Mouse (Mus musculus) myocyte (in vitro differentiated cells): ENCODE results near the gene Ddx23. TPM values are rescaled to one million over a fixed set of nuclear protein-coding genes. Genes with fewer than 3 reads are reported as not detected.
A peak's percentile ranks its signal among the peaks of the same experiment; 100 is the strongest.

Experiments
- H3K27me3 ChIP-seq: one replicate; pipeline ENCODE4 v1.6.1; 2011; ENCODE audit not compliant: control insufficient read depth, insufficient read depth, insufficient read length
- H3K36me3 ChIP-seq: one replicate; pipeline ENCODE4 v1.6.1; 2011; ENCODE audit not compliant: control insufficient read depth, insufficient read depth
- H3K4me2 ChIP-seq: one replicate; pipeline ENCODE4 v1.6.1; 2011; ENCODE audit warnings: low read depth, control low read depth
- H3K4me3 ChIP-seq: one replicate; pipeline ENCODE4 v1.5.1; 2011; ENCODE audit warnings: mild to moderate bottlenecking, control low read depth, moderate library complexity
- H3K79me2 ChIP-seq: one replicate; pipeline ENCODE4 v1.6.1; 2011; ENCODE audit not compliant: control insufficient read depth, insufficient read depth
- H3ac ChIP-seq: one replicate; pipeline ENCODE4 v1.6.1; 2011; ENCODE audit not compliant: control insufficient read depth, insufficient read length
- CEBPB ChIP-seq: IDR thresholded peaks from 2 replicates; pipeline ENCODE4 v1.6.1; 2011; ENCODE audit warnings: mild to moderate bottlenecking, moderate library complexity; ENCODE audit not compliant: poor library complexity, insufficient read depth, severe bottlenecking
- E2F4 ChIP-seq: IDR thresholded peaks from one replicate; pipeline ENCODE4 v1.6.1; 2011; ENCODE audit warnings: mild to moderate bottlenecking, control low read depth, moderate library complexity; ENCODE audit not compliant: insufficient read depth
- MAX ChIP-seq: IDR thresholded peaks from one replicate; pipeline ENCODE4 v1.6.1; 2011; ENCODE audit warnings: low read depth, mild to moderate bottlenecking, control low read depth
- MYOD1 ChIP-seq, 3 experiments: IDR thresholded peaks; one replicate each; pipeline ENCODE4 v1.6.1; 2011; ENCODE audit warnings: control low read depth in 2 of 3, low read depth in 2 of 3, mild to moderate bottlenecking in 2 of 3, moderate library complexity in 1 of 3; ENCODE audit not compliant: insufficient read length in 2 of 3, control insufficient read depth in 1 of 3
- MYOG ChIP-seq, 3 experiments: IDR thresholded peaks; one replicate each; pipeline ENCODE4 v1.6.1; 2011; ENCODE audit warnings: control low read depth in 2 of 3, low read depth in 2 of 3, mild to moderate bottlenecking in 2 of 3; ENCODE audit not compliant: insufficient read length in 2 of 3, control insufficient read depth in 1 of 3, insufficient read depth in 1 of 3
- POLR2A ChIP-seq: IDR thresholded peaks from one replicate; pipeline ENCODE4 v1.6.1; 2011; ENCODE audit warnings: low read depth, mild to moderate bottlenecking, control low read depth, moderate library complexity; ENCODE audit not compliant: insufficient read length
- POLR2AphosphoS2 ChIP-seq: IDR thresholded peaks from one replicate; pipeline ENCODE4 v1.6.1; 2011; ENCODE audit warnings: low read depth, control low read depth; ENCODE audit not compliant: insufficient read length
- REST ChIP-seq: IDR thresholded peaks from one replicate; pipeline ENCODE4 v1.6.1; 2011; ENCODE audit warnings: mild to moderate bottlenecking, control low read depth, moderate library complexity; ENCODE audit not compliant: insufficient read depth, insufficient read length
- SRF ChIP-seq: IDR thresholded peaks from one replicate; pipeline ENCODE4 v1.6.1; 2011; ENCODE audit warnings: low read depth; ENCODE audit not compliant: control insufficient read depth, insufficient read length
- TCF12 ChIP-seq: IDR thresholded peaks from one replicate; pipeline ENCODE4 v1.6.1; 2011; ENCODE audit warnings: mild to moderate bottlenecking, control low read depth; ENCODE audit not compliant: poor library complexity, insufficient read depth, severe bottlenecking
- TCF3 ChIP-seq: IDR thresholded peaks from one replicate; pipeline ENCODE4 v1.6.1; 2011; ENCODE audit warnings: low read depth, control low read depth; ENCODE audit not compliant: insufficient read length
- USF1 ChIP-seq: IDR thresholded peaks from one replicate; pipeline ENCODE4 v1.6.1; 2011; ENCODE audit warnings: low read depth, mild to moderate bottlenecking, control low read depth, moderate library complexity
- polyA plus RNA-seq: library from polyadenylated mRNA; unstranded; fragments of >200 nt; fragmentation: generic; extraction: Trizol; gene quantifications from one replicate; pipeline ENCODE4 v1.2.1, GENCODE M21; 2012; ENCODE audit warnings: missing spikeins

The Ddx23 gene
- polyA plus RNA-seq, 1 experiment, result 102 TPM

- H3K4me2 ChIP-seq, result peak overlapping the region; percentile 94
- H3K79me2 ChIP-seq, result peaks cover 44% of the 10 kb centered on the region
- peak overlapping the region; percentile 4 for H3ac ChIP-seq
- TF ChIP-seq CEBPB (no peak), E2F4 (no peak), POLR2A (peak; percentile 16)
- no peaks in the 10 kb centered on the region for H3K27me3 ChIP-seq
- no peaks in the 10 kb centered on the region for H3K36me3 ChIP-seq
- peak overlapping the region; percentile 84 for H3K4me3 ChIP-seq
Observed at GRCm38 (mm10) chr15:98608784-98609250, 53.9 kb downstream of the Ddx23 start.

GRCm38 (mm10) chr15:98608058-98608783 is 54.5 kb downstream of the Ddx23 start:
- Histone ChIP-seq H3K4me3 (peak overlapping the region; percentile 84), H3K4me2 (peak overlapping the region; percentile 94), H3K27me3 (no peaks in the 10 kb centered on the region), H3ac (peak overlapping the region; percentile 4), H3K79me2 (peaks cover 44% of the 10 kb centered on the region), H3K36me3 (no peaks in the 10 kb centered on the region)
- TF ChIP-seq SRF (no peak), TCF12 (no peak), POLR2AphosphoS2 (no peak), POLR2A (no peak), TCF3 (no peak), CEBPB (no peak), REST (no peak), MAX (no peak), MYOD1 (IDR thresholded peaks at IDR 0.05; ENCODE audit: control insufficient read depth in 1 of 3, insufficient read length in 2 of 3, low read depth in 2 of 3) (no peak), E2F4 (no peak)

DNA sequence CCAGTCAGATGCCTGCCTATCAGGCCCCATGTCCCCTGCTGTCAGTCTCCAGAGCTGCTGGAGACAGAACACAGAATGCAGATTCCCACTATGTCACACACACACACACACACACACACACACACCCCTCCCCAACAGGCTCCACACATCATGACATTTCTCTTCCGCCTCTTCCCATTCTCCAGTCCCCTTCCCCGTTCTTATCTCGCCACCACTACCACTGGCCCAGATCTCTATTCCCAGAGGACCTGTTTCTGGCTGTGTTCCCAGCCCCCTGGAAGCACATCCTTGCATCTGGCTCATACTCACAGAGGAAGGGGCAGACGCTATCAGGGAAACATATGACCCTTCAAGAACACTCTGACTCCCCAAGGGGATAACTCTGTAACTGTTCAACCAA is 55.1 kb downstream of the Ddx23 start:
- no peaks in the 10 kb centered on the region for H3K36me3 ChIP-seq
- H3ac ChIP-seq, result no peak overlapping the region
- H3K4me3 ChIP-seq, result peak overlapping the region; percentile 84
- TF ChIP-seq SRF (no peak), USF1 (no peak), TCF3 (no peak), E2F4 (no peak), CEBPB (no peak), REST (no peak), MYOD1 (IDR thresholded peaks at IDR 0.05; ENCODE audit: control insufficient read depth in 1 of 3, insufficient read length in 2 of 3, low read depth in 2 of 3) (no peak), MYOG (IDR thresholded peaks at IDR 0.05; ENCODE audit: control insufficient read depth in 1 of 3, insufficient read depth in 1 of 3, insufficient read length in 2 of 3, low read depth in 2 of 3) (no peak), MAX (no peak), POLR2AphosphoS2 (no peak), TCF12 (no peak), POLR2A (no peak)
- peaks cover 44% of the 10 kb centered on the region for H3K79me2 ChIP-seq
- H3K27me3 ChIP-seq, result no peaks in the 10 kb centered on the region
- peak overlapping the region; percentile 94 for H3K4me2 ChIP-seq

- peak overlapping the region; percentile 84 for H3K4me3 ChIP-seq
Observed at GRCm38 (mm10) chr15:98606739-98607138, 56.0 kb downstream of the Ddx23 start.

DNA sequence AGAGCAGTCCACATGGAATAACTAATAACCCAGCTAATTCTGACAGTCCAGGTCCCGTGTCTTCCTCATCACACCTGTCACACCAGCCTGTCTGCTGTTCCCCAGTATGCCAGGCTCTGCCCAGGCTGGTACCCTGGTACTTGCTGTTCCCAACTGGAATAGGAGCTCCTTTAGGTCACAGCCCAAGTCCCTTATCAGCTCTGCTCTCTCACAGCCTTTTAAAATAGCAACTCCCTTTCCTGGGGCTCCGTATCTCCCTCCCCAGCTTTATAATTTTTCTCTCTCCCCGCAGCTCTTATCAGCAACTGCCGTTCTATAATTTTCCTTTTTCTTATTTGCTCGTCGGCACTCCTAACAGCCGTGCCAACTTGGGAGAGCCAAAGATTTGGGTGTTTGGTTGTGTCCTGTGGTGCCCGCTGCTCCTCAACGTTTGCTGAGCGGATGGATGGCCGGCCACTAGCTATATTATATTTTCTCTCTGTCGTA is 56.6 kb downstream of the Ddx23 start:
- Histone ChIP-seq H3K4me2 (no peak overlapping the region), H3ac (no peak overlapping the region), H3K79me2 (peaks cover 56% of the 10 kb centered on the region), H3K36me3 (no peaks in the 10 kb centered on the region), H3K4me3 (no peak overlapping the region), H3K27me3 (no peaks in the 10 kb centered on the region)
- TF ChIP-seq TCF3, result no peak
- no peak for TF ChIP-seq POLR2A
- TF ChIP-seq MYOD1 (IDR thresholded peaks at IDR 0.05; ENCODE audit: control insufficient read depth in 1 of 3, insufficient read length in 2 of 3, low read depth in 2 of 3), result no peak
- TF ChIP-seq SRF, result no peak
- no peak for TF ChIP-seq MAX
- TF ChIP-seq TCF12, result no peak
- no peak for TF ChIP-seq USF1
- TF ChIP-seq CEBPB, result no peak
- no peak for TF ChIP-seq E2F4
- TF ChIP-seq MYOG (IDR thresholded peaks at IDR 0.05; ENCODE audit: control insufficient read depth in 1 of 3, insufficient read depth in 1 of 3, insufficient read length in 2 of 3, low read depth in 2 of 3), result no peak
- TF ChIP-seq POLR2AphosphoS2, result no peak
- TF ChIP-seq REST, result no peak

More at GRCm38 (mm10) chr15:98606739-98607138, 56.0 kb downstream of the Ddx23 start:
- no peaks in the 10 kb centered on the region for H3K27me3 ChIP-seq
- no peak overlapping the region for H3ac ChIP-seq
- H3K4me2 ChIP-seq, result peak overlapping the region; percentile 94
- TF ChIP-seq POLR2A, result no peak
- no peak for TF ChIP-seq REST
- no peaks in the 10 kb centered on the region for H3K36me3 ChIP-seq
- peaks cover 51% of the 10 kb centered on the region for H3K79me2 ChIP-seq
